Mouse (Mus musculus): ENCODE measurements around the gene Nup133. TPM values are rescaled to one million over a fixed set of nuclear protein-coding genes. Genes with fewer than 3 reads are reported as not detected.
"Not testable (repeated sequence)": the region's sequence is repeated elsewhere in the genome, so short reads cannot be mapped to it uniquely, and the experiment has no call there.

Nup133 gene
- polyA plus RNA-seq, 1 experiment from 2014 or later, result 26.4 TPM

- not testable (repeated sequence) for H3K9ac ChIP-seq (ENCODE audit: low read depth, low read length); H3K27ac ChIP-seq (ENCODE audit: low read length); H3K9me3 ChIP-seq (ENCODE audit: control insufficient read depth, low read length); H3K4me2 ChIP-seq (ENCODE audit: low read depth, low read length); H3K4me3 ChIP-seq (ENCODE audit: low read length); H3K4me1 ChIP-seq (ENCODE audit: control insufficient read depth, insufficient read depth, low read length); ATAC-seq; H3K27me3 ChIP-seq (replicated peaks; ENCODE audit: control insufficient read depth, insufficient read depth, low read length)
- H3K36me3 ChIP-seq (ENCODE audit: control insufficient read depth, insufficient read depth, low read length), result peaks cover 14% of the 10 kb centered on the region; the same call in 1 of the 2 replicates
- 74% methylated on average over 5 of the region's 5 CpGs for WGBS
These were observed 11.5 kb upstream of the Nup133 start for GRCm38 (mm10) chr8:123960556-123960955.

DNA sequence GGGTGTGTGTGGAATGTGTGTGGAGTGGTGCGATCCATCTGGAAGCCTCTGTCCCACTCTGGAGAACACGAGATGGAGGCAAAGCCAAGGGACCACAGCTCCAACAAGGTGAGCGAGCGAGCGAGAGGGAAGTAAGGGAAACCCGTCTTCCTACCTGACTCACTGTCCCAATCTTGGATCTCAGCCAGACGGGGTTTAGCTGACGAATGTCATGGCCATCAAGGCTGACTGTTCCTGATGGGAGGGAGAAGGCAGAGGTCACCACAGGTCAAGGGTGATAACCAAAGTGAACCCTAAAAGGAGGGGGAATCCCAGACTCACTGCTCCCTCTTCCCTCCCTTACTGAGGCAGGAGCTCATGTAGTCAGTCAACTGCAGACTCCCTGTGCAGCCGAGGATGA lies 11.0 kb upstream of the Nup133 start:
- no peaks in the 10 kb centered on the region for H3K27me3 ChIP-seq (replicated peaks; ENCODE audit: control insufficient read depth, insufficient read depth, low read length)
- H3K36me3 ChIP-seq (ENCODE audit: control insufficient read depth, insufficient read depth, low read length), result peaks cover 14% of the 10 kb centered on the region; the same call in 1 of the 2 replicates
- H3K9me3 ChIP-seq (ENCODE audit: control insufficient read depth, low read length), result no peaks in the 10 kb centered on the region
- no peaks in the 10 kb centered on the region for H3K4me1 ChIP-seq (ENCODE audit: control insufficient read depth, insufficient read depth, low read length)
- ATAC-seq, result no peak
- H3K9ac ChIP-seq (ENCODE audit: low read depth, low read length), result no peak overlapping the region
- WGBS, result 84% methylated on average over 9 of the region's 9 CpGs
- H3K4me3 ChIP-seq (ENCODE audit: low read length), result no peak overlapping the region
- no peak overlapping the region for H3K27ac ChIP-seq (ENCODE audit: low read length)
- H3K4me2 ChIP-seq (ENCODE audit: low read depth, low read length), result no peak overlapping the region

DNA sequence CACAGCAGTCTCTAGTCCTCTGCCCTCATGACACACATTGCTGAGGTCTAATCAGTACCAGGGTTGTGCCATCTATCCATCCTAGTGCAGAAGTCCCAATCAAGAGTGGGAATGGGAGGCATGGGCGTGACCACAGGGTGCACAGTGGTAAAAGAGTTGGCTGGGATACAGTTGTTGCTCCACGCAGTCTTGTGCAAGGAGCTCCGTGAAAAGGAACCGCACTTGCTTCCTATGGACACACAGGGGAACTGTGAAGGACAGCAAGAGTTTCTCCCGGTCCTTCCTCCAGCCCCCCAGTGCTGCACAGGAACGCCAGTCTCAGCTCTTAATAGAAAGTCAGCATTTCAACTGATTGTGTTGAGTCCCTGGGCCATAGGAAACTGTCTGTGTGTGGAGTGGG lies 10.4 kb upstream of the Nup133 start:
- Histone ChIP-seq H3K4me2 (ENCODE audit: low read depth, low read length) (no peak overlapping the region), H3K4me1 (ENCODE audit: control insufficient read depth, insufficient read depth, low read length) (no peaks in the 10 kb centered on the region), H3K4me3 (ENCODE audit: low read length) (no peak overlapping the region), H3K9me3 (ENCODE audit: control insufficient read depth, low read length) (no peaks in the 10 kb centered on the region), H3K27me3 (replicated peaks; ENCODE audit: control insufficient read depth, insufficient read depth, low read length) (no peaks in the 10 kb centered on the region), H3K27ac (ENCODE audit: low read length) (no peak overlapping the region), H3K36me3 (ENCODE audit: control insufficient read depth, insufficient read depth, low read length) (peaks cover 10% of the 10 kb centered on the region; the same call in 1 of the 2 replicates), H3K9ac (ENCODE audit: low read depth, low read length) (no peak overlapping the region)
- 92% methylated on average over 6 of the region's 6 CpGs for WGBS
- ATAC-seq, result no peak

DNA sequence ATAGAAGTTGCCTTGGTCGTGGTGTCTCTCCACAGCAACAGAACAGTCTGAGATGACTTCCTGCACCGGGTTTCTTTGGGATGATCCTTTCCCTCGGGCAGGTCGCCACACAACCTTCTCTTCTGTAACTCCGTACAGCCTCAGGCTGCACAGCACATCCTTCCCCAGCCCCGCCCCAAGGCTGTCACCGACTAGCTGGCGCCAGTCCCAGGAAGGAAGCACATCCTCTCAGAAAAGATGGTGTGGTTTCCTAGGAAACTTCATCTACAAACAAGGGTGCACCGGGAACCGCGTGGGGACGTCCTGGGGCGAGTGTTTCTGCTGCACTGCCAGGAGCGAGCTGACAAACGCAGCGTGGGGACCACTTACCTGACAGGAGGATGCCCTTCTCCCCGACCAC lies 9.1 kb upstream of the Nup133 start:
- Histone ChIP-seq H3K36me3 (ENCODE audit: control insufficient read depth, insufficient read depth, low read length) (0 out of 2 replicates have a peak, but pooled peaks cover 4% of the 10 kb centered on the region), H3K4me1 (ENCODE audit: control insufficient read depth, insufficient read depth, low read length) (no peaks in the 10 kb centered on the region)
- WGBS, result 80% methylated on average over 17 of the region's 17 CpGs

GRCm38 (mm10) chr8:123954246-123954645 lies 5.2 kb upstream of the Nup133 start:
- WGBS, result 93% methylated on average over 8 of the region's 8 CpGs
- Histone ChIP-seq H3K36me3 (ENCODE audit: control insufficient read depth, insufficient read depth, low read length) (no peaks in the 10 kb centered on the region), H3K4me3 (ENCODE audit: low read length) (no peak overlapping the region), H3K4me1 (ENCODE audit: control insufficient read depth, insufficient read depth, low read length) (peaks cover 3% of the 10 kb centered on the region; the same call in 1 of the 2 replicates), H3K27me3 (replicated peaks; ENCODE audit: control insufficient read depth, insufficient read depth, low read length) (no peaks in the 10 kb centered on the region), H3K27ac (ENCODE audit: low read length) (no peak overlapping the region), H3K9me3 (ENCODE audit: control insufficient read depth, low read length) (no peaks in the 10 kb centered on the region), H3K4me2 (ENCODE audit: low read depth, low read length) (no peak overlapping the region), H3K9ac (ENCODE audit: low read depth, low read length) (no peak overlapping the region)
- ATAC-seq, result no peak

More for the DNA sequence above, 9.1 kb upstream of the Nup133 start:
- no peak overlapping the region for H3K4me2 ChIP-seq (ENCODE audit: low read depth, low read length)
- no peak overlapping the region for H3K4me3 ChIP-seq (ENCODE audit: low read length)
- H3K9me3 ChIP-seq (ENCODE audit: control insufficient read depth, low read length), result no peaks in the 10 kb centered on the region
- H3K27ac ChIP-seq (ENCODE audit: low read length), result no peak overlapping the region
- H3K27me3 ChIP-seq (replicated peaks; ENCODE audit: control insufficient read depth, insufficient read depth, low read length), result no peaks in the 10 kb centered on the region
- no peak for ATAC-seq
- H3K9ac ChIP-seq (ENCODE audit: low read depth, low read length), result no peak overlapping the region

- H3K9me3 ChIP-seq (ENCODE audit: control insufficient read depth, low read length), result no peaks in the 10 kb centered on the region
- peaks cover 3% of the 10 kb centered on the region; the same call in 1 of the 2 replicates for H3K4me1 ChIP-seq (ENCODE audit: control insufficient read depth, insufficient read depth, low read length)
- no peak overlapping the region for H3K4me2 ChIP-seq (ENCODE audit: low read depth, low read length)
- no peak overlapping the region for H3K4me3 ChIP-seq (ENCODE audit: low read length)
- no peaks in the 10 kb centered on the region for H3K36me3 ChIP-seq (ENCODE audit: control insufficient read depth, insufficient read depth, low read length)
- ATAC-seq, result no peak
- no peaks in the 10 kb centered on the region for H3K27me3 ChIP-seq (replicated peaks; ENCODE audit: control insufficient read depth, insufficient read depth, low read length)
- WGBS, result 87% methylated on average over 8 of the region's 8 CpGs
- H3K27ac ChIP-seq (ENCODE audit: low read length), result no peak overlapping the region
- H3K9ac ChIP-seq (ENCODE audit: low read depth, low read length), result no peak overlapping the region
These were observed 4.6 kb upstream of the Nup133 start for GRCm38 (mm10) chr8:123953686-123954085.

DNA sequence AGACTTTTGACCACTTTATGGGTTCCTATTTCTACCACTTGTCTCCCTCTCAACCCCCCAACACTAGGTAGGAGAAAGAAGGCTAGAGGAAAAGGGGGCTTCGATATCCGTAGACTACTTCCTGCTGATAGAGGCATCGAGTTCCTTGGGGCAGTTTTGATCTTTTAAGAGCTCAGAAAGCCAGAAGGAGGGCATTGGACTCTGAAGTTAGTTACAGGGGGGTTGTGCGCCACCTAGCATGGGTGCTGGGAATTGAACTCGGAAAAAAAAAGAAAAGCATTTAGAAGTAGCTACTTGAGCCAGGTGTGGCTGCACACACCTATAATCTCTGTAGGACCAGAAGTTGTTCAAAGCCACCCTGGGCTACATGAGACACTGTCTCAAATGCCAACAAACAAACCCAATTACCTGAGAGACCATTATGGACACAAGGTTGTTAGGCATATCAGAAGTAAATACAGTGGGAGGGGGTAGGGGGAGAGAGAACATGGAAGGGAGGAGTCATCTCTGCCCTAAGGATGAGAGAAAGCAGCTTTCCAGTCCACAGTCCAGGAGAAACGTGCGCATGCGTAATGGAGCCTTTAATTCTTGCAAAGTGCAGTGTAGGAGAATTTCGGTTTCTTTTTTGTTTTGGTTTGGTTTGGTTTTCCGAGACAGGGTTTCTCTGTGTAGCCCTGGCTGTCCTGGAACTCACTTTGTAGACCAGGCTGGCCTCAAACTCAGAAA lies 1.2 kb upstream of the Nup133 start:
- 33% methylated on average over 10 of the region's 10 CpGs for WGBS

GRCm38 (mm10) chr8:123949686-123949986 lies 571 bp upstream of the Nup133 start:
- no peaks in the 10 kb centered on the region for H3K36me3 ChIP-seq (ENCODE audit: control insufficient read depth, insufficient read depth, low read length)
- peak overlapping the region; percentile 92 for H3K27ac ChIP-seq (ENCODE audit: low read length)
- H3K4me2 ChIP-seq (ENCODE audit: low read depth, low read length), result peak overlapping the region; percentile 71
- WGBS, result 2% methylated on average over 10 of the region's 10 CpGs
- ATAC-seq, result peak; percentile 58; the same call in 1 of the 2 replicates
- H3K9me3 ChIP-seq (ENCODE audit: control insufficient read depth, low read length), result no peaks in the 10 kb centered on the region
- peak overlapping the region; percentile 93 for H3K9ac ChIP-seq (ENCODE audit: low read depth, low read length)
- H3K4me1 ChIP-seq (ENCODE audit: control insufficient read depth, insufficient read depth, low read length), result peaks cover 10% of the 10 kb centered on the region
- H3K4me3 ChIP-seq (ENCODE audit: low read length), result peak overlapping the region; percentile 100
- H3K27me3 ChIP-seq (replicated peaks; ENCODE audit: control insufficient read depth, insufficient read depth, low read length), result no peaks in the 10 kb centered on the region

More for the DNA sequence above, 1.2 kb upstream of the Nup133 start:
- Histone ChIP-seq H3K27ac (ENCODE audit: low read length) (peak overlapping the region; percentile 92), H3K27me3 (replicated peaks; ENCODE audit: control insufficient read depth, insufficient read depth, low read length) (no peaks in the 10 kb centered on the region), H3K4me2 (ENCODE audit: low read depth, low read length) (peak overlapping the region; percentile 71), H3K9ac (ENCODE audit: low read depth, low read length) (peak overlapping the region; percentile 93), H3K4me3 (ENCODE audit: low read length) (peak overlapping the region; percentile 100), H3K9me3 (ENCODE audit: control insufficient read depth, low read length) (no peaks in the 10 kb centered on the region), H3K36me3 (ENCODE audit: control insufficient read depth, insufficient read depth, low read length) (no peaks in the 10 kb centered on the region), H3K4me1 (ENCODE audit: control insufficient read depth, insufficient read depth, low read length) (peaks cover 10% of the 10 kb centered on the region)
- ATAC-seq, result peak; percentile 6; the same call in 1 of the 2 replicates

DNA sequence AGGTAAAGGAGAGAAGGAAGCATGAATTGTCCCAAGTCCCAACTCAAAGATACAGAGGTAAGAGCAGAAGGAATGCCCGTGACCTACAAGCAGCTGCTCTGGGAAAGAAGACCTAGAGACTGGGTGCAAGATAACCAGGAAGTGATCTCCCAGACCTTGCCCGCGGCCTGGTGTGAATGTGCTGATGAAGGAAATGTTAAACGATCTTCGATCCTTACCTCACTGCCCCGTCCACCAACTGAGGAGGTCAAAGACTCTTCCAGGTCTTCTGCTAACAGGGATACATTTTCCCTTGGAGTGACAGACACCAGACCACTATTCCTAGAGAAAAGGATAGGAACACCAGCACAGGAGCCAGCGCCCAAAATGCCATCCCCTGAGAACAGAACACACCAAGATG lies 20.0 kb downstream of the Nup133 start:
- 90% methylated on average over 7 of the region's 7 CpGs for WGBS
- H3K4me3 ChIP-seq (ENCODE audit: low read length), result no peak overlapping the region
- no peak overlapping the region for H3K9ac ChIP-seq (ENCODE audit: low read depth, low read length)
- H3K27me3 ChIP-seq (replicated peaks; ENCODE audit: control insufficient read depth, insufficient read depth, low read length), result no peaks in the 10 kb centered on the region
- H3K4me1 ChIP-seq (ENCODE audit: control insufficient read depth, insufficient read depth, low read length), result no peaks in the 10 kb centered on the region
- 0 out of 2 replicates have a peak, but pooled peaks cover 2% of the 10 kb centered on the region for H3K36me3 ChIP-seq (ENCODE audit: control insufficient read depth, insufficient read depth, low read length)
- no peaks in the 10 kb centered on the region for H3K9me3 ChIP-seq (ENCODE audit: control insufficient read depth, low read length)
- H3K27ac ChIP-seq (ENCODE audit: low read length), result no peak overlapping the region
- ATAC-seq, result no peak
- no peak overlapping the region for H3K4me2 ChIP-seq (ENCODE audit: low read depth, low read length)
